Mouse (Mus musculus): ENCODE results near the gene Egln2.

DNA sequence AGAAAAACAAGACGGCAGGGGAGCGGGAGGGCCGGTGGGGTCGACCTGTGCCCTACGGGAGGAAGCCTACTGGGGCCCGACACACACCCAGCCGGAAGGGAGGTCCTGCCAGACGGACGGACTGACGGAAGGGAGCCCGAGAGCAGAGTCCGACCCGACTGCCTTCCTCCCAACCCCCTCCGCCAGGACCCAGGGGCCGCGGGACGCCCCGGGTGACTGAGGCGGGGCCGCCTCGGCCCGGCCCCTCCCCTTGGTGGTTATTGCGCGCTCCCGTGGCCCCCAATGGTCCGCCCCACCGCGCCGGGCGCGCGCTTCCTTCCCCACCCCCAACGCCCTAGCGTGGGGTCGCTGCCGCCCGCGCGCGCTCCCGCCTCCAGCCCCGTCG is 381 bp downstream of the Egln2 start:
- no peak for TF ChIP-seq CTCF (conservative IDR thresholded peaks at IDR 0.05; ENCODE audit: low read length)
- no peak for TF ChIP-seq NANOG (IDR thresholded peaks at IDR 0.05; ENCODE audit: borderline replicate concordance, low read length)

Measured in E14TG2a.4 (cell line).